Mouse (Mus musculus) E14TG2a.4 (cell line): Measurements from ENCODE around the gene Memo1.

Experiments
- H3K27me3 ChIP-seq: 2 replicates; pipeline ENCODE4 v1.6.1; 2014; ENCODE audit warnings: low read length, control low read depth; ENCODE audit not compliant: insufficient read depth
- H3K36me3 ChIP-seq: 2 replicates; pipeline ENCODE4 v1.6.1; 2014; ENCODE audit warnings: low read length, control low read depth; ENCODE audit not compliant: insufficient read depth
- H3K4me1 ChIP-seq: replicated peaks from 2 replicates; pipeline ENCODE4 v1.6.1; 2014; ENCODE audit warnings: low read depth, low read length, control low read depth
- H3K4me3 ChIP-seq: replicated peaks from 2 replicates; pipeline ENCODE4 v1.5.1; 2014; ENCODE audit warnings: mild to moderate bottlenecking, low read length
- H3K9me3 ChIP-seq: 2 replicates; pipeline ENCODE4 v1.6.1; 2014; ENCODE audit warnings: low read length, control low read depth
- CTCF ChIP-seq: conservative IDR thresholded peaks from 2 replicates; pipeline ENCODE4 v1.5.1; 2014; ENCODE audit warnings: low read length
- NANOG ChIP-seq: IDR thresholded peaks from 2 replicates; pipeline ENCODE4 v1.6.1; 2014; ENCODE audit warnings: borderline replicate concordance, low read length, mixed read lengths
- POU5F1 ChIP-seq: IDR thresholded peaks from 2 replicates; pipeline ENCODE4 v1.6.1; 2014; ENCODE audit warnings: low read length, borderline replicate concordance

The Memo1 gene

DNA sequence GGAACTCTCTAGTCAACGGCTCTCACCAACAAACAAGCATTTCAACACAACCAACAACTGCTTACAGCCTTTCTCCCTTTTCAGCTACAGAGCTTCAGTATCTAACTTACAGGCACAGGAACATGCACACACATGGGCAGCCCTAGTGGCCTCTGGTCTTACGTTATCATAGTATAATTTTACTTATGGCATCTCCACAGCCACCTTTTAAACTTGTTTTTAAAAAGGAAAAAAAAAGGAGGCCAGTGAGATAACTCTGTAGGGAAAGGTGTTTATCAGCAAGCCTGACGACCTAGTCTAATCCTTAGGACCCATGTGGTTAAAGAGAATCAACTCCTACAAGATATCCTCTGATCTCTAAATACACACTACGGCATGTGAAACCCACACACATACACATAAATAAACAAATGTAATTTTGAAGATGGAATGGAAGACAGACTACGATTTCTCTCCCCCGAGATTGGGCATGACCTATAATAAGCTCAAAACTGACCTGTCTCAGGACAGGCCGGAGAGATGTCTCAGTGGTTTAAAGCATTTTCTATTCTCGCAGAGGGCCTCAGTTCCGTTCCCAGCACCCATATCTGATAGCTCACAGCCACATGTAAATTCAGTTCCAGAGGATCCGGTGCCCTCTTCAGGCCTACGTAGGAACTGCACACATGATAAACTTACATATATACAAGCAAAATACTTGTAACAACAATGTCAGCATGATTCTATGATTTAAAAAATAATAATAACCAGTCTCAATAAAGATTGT lies 27.7 kb downstream of the Memo1 start:
- H3K36me3 ChIP-seq: no peaks in the 10 kb centered on the region
- no peak overlapping the region for H3K4me3 ChIP-seq
- no peaks in the 10 kb centered on the region for H3K27me3 ChIP-seq
- H3K4me1 ChIP-seq: peaks cover 54% of the 10 kb centered on the region
- peak; percentile 65 for TF ChIP-seq CTCF
- TF ChIP-seq POU5F1: no peak
- no peak for TF ChIP-seq NANOG
- H3K9me3 ChIP-seq: no peaks in the 10 kb centered on the region

- no peaks in the 10 kb centered on the region for H3K9me3 ChIP-seq
- H3K4me1 ChIP-seq: peaks cover 43% of the 10 kb centered on the region
- no peak overlapping the region for H3K4me3 ChIP-seq
- H3K27me3 ChIP-seq: no peaks in the 10 kb centered on the region
- 0 out of 2 replicates have a peak, but pooled peaks cover 3% of the 10 kb centered on the region for H3K36me3 ChIP-seq
- TF ChIP-seq CTCF (no peak), NANOG (no peak)
These were observed 29.7 kb downstream of the Memo1 start for GRCm38 (mm10) chr17:74265636-74266035.

DNA sequence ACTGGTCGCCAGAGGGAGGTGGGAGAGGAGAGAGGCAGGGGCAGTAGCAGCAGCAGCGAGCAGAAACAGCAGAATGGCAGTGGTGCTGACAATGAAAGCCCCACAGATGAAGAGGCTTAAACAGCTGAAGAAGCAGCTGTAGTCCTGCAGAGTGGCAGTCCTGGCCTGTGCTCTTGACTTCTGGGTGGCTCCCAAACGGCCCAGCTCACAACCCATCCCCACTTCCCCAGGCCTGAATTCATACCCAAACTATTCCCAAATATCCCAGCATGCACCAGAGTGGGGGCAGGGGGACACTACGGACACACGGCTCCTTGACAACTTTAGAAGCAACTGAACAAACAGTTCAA lies 30.2 kb downstream of the Memo1 start:
- no peak for TF ChIP-seq POU5F1
- no peak for TF ChIP-seq CTCF
- TF ChIP-seq NANOG: no peak
- H3K4me1 ChIP-seq: peaks cover 40% of the 10 kb centered on the region
- H3K36me3 ChIP-seq: 0 out of 2 replicates have a peak, but pooled peaks cover 3% of the 10 kb centered on the region
- no peaks in the 10 kb centered on the region for H3K9me3 ChIP-seq
- no peaks in the 10 kb centered on the region for H3K27me3 ChIP-seq
- H3K4me3 ChIP-seq: no peak overlapping the region

DNA sequence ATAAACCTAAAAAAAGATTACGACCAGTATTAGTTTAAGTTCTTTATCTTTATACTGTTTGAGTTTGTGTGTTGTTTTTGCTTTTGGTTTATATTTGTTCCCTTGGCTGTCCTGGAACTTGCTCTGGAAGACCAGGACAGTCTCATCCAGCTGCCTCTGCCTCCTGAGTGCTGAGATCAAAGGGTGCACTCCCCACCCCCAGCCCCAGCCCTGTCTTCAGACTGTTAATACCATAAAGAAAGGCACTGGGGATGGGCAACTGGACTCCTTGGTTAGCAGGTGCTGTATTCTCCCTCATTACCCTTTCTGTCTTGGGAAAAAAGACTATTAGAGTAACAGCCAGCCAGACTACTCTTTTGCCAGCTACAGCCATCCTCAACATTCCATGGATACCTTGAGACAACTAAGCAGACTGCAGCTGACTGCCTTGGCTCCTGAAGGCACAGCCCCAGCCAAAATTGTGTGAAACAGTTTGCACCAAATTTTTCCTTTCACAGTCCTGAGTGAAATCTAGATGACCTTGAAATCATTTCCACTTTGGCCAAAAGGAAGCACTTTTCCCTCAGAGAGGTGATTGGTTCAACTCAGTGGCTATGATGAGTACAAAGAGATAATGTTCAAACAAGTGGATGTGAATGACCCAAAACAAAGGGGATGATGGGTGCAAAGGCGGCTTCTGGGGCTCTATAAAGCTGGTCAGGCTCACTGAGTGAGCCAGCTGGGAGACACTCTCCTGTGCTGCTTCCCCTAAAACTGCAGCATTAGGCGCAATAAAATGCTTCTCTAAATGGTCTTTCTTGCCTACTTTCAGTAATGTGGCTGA lies 30.8 kb downstream of the Memo1 start:
- peaks cover 36% of the 10 kb centered on the region for H3K4me1 ChIP-seq
- H3K9me3 ChIP-seq: no peaks in the 10 kb centered on the region
- TF ChIP-seq NANOG (peak; percentile 53; the same call in 1 of the 2 replicates), CTCF (no peak), POU5F1 (no peak)
- 0 out of 2 replicates have a peak, but pooled peaks cover 3% of the 10 kb centered on the region for H3K36me3 ChIP-seq
- no peak overlapping the region for H3K4me3 ChIP-seq
- no peaks in the 10 kb centered on the region for H3K27me3 ChIP-seq

- Histone ChIP-seq H3K4me3 (no peak overlapping the region), H3K4me1 (peaks cover 39% of the 10 kb centered on the region), H3K9me3 (no peaks in the 10 kb centered on the region), H3K27me3 (no peaks in the 10 kb centered on the region), H3K36me3 (peaks cover 12% of the 10 kb centered on the region)
- TF ChIP-seq NANOG (no peak), POU5F1 (no peak), CTCF (no peak)
These were observed 32.9 kb downstream of the Memo1 start for GRCm38 (mm10) chr17:74262415-74262814.

DNA sequence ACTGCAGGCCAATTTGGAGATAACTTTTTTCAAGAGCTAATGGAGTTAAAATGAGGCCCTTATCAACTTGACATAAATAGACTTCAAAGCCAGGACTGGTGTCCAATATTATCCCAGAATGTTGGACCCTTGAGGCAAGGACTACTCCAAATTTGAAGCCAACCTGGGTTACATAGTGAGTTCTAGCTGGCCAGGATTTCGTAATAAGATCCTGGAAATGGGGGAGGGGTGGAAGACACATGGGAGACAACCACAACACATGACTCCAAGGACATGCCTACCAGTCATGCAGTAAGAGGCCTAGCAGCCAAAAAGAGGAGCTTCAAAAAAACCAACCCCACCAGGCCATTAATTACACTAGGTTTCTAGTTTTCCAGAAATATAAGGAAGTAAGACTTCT lies 50.0 kb downstream of the Memo1 start:
- peaks cover 4% of the 10 kb centered on the region; the same call in 1 of the 2 replicates for H3K36me3 ChIP-seq
- H3K27me3 ChIP-seq: no peaks in the 10 kb centered on the region
- TF ChIP-seq CTCF: no peak
- TF ChIP-seq NANOG: no peak
- no peak for TF ChIP-seq POU5F1
- no peak overlapping the region for H3K4me3 ChIP-seq
- no peaks in the 10 kb centered on the region for H3K9me3 ChIP-seq
- H3K4me1 ChIP-seq: peaks cover 5% of the 10 kb centered on the region

DNA sequence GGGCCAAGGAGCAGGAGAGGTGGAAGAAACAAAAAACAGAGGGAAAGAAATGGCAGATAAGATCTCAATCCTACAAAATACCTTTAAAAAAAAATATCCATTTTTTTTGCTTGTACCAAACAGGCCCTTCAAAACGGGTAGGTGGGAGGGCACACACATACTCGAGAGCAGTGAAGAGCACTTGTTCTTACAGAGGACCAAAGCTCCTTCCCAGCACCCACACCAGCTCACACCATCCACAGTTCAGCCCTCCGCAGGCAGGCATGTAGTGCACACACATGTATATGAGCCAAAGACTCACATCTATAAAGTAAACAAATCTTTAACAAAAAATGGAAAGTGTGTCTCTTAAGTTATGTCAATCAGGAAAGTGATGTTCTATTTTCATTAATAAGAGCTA lies 52.5 kb downstream of the Memo1 start:
- H3K27me3 ChIP-seq: no peaks in the 10 kb centered on the region
- peaks cover 7% of the 10 kb centered on the region; the same call in 1 of the 2 replicates for H3K36me3 ChIP-seq
- peaks cover 5% of the 10 kb centered on the region for H3K4me1 ChIP-seq
- TF ChIP-seq POU5F1 (no peak), CTCF (no peak), NANOG (no peak)
- no peak overlapping the region for H3K4me3 ChIP-seq
- no peaks in the 10 kb centered on the region for H3K9me3 ChIP-seq

- peaks cover 3% of the 10 kb centered on the region for H3K4me1 ChIP-seq
- H3K36me3 ChIP-seq: peaks cover 7% of the 10 kb centered on the region; the same call in 1 of the 2 replicates
- no peaks in the 10 kb centered on the region for H3K9me3 ChIP-seq
- H3K27me3 ChIP-seq: no peaks in the 10 kb centered on the region
- TF ChIP-seq CTCF: no peak
- no peak for TF ChIP-seq NANOG
- TF ChIP-seq POU5F1: no peak
- H3K4me3 ChIP-seq: no peak overlapping the region
These were observed 55.0 kb downstream of the Memo1 start for GRCm38 (mm10) chr17:74240322-74240721.

GRCm38 (mm10) chr17:74228131-74228759 lies 67.1 kb downstream of the Memo1 start:
- Histone ChIP-seq H3K9me3 (no peaks in the 10 kb centered on the region), H3K4me3 (no peak overlapping the region)

More at GRCm38 (mm10) chr17:74228131-74228759, 67.1 kb downstream of the Memo1 start:
- Histone ChIP-seq H3K36me3 (peaks cover 17% of the 10 kb centered on the region), H3K4me1 (no peaks in the 10 kb centered on the region), H3K27me3 (no peaks in the 10 kb centered on the region)
- no peak for TF ChIP-seq NANOG
- TF ChIP-seq CTCF: no peak
- TF ChIP-seq POU5F1: no peak
